Mouse (Mus musculus) frontal cortex, adult (tissue): Measurements from ENCODE around the gene Keap1.

Source experiments
- ATAC-seq: cut with Nextera tagmentation; 2 replicates; pipeline ENCODE4 v1.9.2; 2017; ENCODE audit warnings: mild to moderate bottlenecking, moderate library complexity, mixed read lengths; ENCODE audit not compliant: low TSS enrichment

The Keap1 gene

DNA sequence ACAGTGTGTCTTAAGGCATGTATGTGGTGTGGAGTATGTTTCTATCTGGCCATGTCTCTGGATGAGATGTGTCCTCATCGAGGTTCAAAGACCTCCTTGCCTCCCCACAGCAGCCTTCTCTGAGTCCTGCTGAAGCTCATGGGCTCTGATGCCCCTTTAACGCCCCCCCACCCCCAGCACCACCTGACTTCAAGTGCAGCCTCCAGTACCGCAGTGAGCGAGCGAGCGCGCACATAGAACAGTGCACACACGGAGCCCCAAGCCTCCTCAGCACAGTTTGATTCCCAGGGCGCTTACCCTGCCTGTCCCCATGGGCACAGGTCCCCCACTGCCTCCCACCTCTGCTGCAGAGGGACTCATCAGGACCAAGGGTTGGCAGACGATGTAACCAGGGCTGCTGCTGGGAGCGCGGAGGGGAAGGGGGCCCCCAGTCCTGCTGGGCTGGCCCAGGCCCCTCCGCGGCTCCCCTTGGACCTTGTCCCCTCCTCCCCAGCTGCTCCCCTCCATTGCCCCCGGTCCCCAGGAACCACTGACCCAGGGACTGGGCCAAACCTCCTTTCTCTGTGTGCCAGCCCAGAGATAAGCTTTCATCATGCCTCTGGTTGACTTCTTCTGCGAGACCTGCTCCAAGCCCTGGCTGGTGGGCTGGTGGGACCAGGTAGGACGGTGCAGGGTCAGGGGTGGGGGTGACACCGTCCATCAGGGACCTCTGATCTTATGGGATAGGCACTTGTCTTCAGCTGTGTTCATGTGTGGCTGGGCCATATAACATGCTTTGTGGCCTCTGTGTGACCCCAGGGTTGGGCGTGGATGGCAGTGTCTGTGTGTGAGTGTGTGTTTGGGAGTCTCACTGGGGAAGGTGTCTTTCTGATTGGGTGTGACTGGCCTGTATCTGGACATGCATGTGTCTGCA is 42.4 kb downstream of the Keap1 start:
- peak; percentile 54; the same call in 1 of the 2 replicates for ATAC-seq

- peak; percentile 60 for ATAC-seq
Measured at GRCm38 (mm10) chr9:21195736-21196505, 43.2 kb downstream of the Keap1 start.

DNA sequence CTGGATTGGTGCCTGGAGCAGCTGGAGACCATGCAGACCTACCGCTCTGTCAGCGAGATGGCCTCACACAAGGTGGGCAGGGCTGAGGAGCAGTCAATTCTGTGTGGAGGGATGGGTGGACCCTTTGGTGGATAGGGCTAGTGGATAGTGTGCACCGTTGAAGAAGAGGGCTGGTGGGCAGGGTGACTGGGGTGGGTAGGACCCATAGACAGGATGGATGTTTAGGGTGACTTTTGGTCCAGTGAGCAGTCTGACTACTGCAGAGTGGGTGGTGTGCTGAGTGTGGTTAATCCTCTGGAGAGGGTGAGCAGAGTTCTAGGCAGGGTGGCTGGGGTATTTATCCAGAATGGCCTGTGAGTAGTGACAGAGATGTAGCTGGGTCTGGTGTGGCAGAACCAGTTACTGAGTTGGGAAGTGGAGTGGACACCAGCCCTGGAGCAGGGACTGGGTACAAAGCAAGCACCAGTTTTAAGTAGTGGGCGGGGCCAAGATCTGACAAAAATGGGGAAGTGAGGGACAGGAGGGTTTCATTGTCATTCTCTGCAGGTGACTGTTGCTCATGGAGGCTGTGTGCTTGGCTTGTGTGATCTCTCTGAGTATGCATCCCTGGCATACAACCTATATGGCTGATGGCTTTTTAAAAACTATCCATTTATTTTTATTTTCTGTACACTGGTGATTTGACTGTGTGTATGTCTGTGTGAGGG is 44.2 kb downstream of the Keap1 start:
- ATAC-seq: no peak

- no peak for ATAC-seq
Measured at GRCm38 (mm10) chr9:21193786-21194185, 45.4 kb downstream of the Keap1 start.

- ATAC-seq: no peak
Measured at GRCm38 (mm10) chr9:21190670-21191069, 48.5 kb downstream of the Keap1 start.

DNA sequence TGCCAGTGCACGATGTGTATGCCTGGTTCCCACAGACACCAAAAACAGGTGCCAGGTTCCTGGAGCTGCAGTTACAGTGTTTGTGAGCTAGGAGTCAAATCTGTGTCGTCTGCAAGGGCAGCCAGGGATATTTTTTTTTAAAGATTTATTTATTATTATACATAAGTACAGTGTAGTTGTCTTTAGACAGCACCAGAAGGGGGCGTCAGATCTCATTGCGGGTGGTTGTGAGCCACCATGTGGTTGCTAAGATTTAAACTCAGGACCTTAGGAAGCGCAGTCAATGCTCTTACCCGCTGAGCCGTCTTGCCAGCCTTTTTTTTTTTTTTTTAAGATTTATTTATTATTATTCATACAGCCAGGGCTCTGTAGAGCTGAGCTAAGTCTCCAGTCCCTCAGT is 49.3 kb downstream of the Keap1 start:
- no peak for ATAC-seq

DNA sequence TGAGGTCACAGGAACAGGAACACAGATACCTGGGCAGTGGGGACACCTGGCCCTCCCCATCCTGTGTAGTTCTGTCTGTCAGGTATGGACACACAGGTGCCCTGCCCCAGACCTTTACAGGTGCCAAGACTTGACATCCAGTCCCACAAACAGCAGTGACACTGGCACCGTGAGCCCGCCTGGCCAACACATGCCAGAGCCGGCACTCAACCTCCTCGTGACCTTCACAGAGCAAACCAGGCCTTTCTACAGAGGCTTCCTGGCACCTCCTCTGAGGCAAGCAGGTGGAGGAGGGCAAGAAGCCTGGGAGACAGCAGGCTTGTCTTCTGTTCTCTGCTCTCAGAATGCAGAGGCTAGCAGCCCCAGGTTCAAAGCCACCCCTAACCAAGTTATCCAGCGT is 53.7 kb downstream of the Keap1 start:
- ATAC-seq: no peak

GRCm38 (mm10) chr9:21184733-21185132 is 54.4 kb downstream of the Keap1 start:
- ATAC-seq: no peak

- ATAC-seq: 0 out of 2 replicates have a peak, but pooled peaks have one; percentile 56
Measured at GRCm38 (mm10) chr9:21183905-21184413, 55.2 kb downstream of the Keap1 start.

- ATAC-seq: no peak
Measured at GRCm38 (mm10) chr9:21183421-21183820, 55.7 kb downstream of the Keap1 start.

- no peak for ATAC-seq
Measured at GRCm38 (mm10) chr9:21181421-21182220, 57.5 kb downstream of the Keap1 start.

- ATAC-seq: no peak
Measured at GRCm38 (mm10) chr9:21180841-21181240, 58.3 kb downstream of the Keap1 start.

GRCm38 (mm10) chr9:21180402-21180801 is 58.8 kb downstream of the Keap1 start:
- ATAC-seq: no peak
